Mouse (Mus musculus): Measurements from ENCODE around the gene Esr1.

The Esr1 gene

GRCm38 (mm10) chr10:4838099-4838498 lies 226.7 kb downstream of the Esr1 start:
- no peak for DNase-seq (ENCODE audit: low spot score in 2 of 2)

DNA sequence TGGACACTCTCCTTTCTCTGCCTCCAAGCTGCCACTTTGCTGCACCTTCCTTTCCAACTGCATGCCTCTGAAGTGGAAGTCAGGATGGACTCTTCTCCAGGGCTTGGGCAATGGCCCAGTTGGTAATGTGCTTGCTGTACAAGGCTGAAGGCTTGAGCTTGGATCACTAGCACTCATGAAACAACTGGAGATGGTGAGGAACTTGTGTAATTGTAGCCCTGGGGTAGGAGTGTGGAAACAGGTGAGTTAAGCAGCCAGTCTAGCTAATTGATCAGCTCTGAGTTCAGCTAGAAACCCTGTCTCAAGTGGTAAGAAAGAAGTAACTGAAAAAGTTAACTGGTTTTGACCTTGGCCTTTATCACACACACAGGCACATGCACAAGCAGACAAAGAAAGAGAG lies 229.6 kb downstream of the Esr1 start:
- DNase-seq (ENCODE audit: low spot score in 2 of 2), result no peak

GRCm38 (mm10) chr10:4847523-4847922 lies 236.1 kb downstream of the Esr1 start:
- DNase-seq (ENCODE audit: low spot score in 2 of 2), result no peak

- DNase-seq (ENCODE audit: low spot score in 2 of 2), result no peak
These were observed 238.5 kb downstream of the Esr1 start for GRCm38 (mm10) chr10:4849881-4850280.

GRCm38 (mm10) chr10:4875076-4875737 lies 263.8 kb downstream of the Esr1 start:
- no peak for DNase-seq (ENCODE audit: low spot score in 2 of 2)

GRCm38 (mm10) chr10:4881391-4881790 lies 270.0 kb downstream of the Esr1 start:
- no peak for DNase-seq (ENCODE audit: low spot score in 2 of 2)

DNA sequence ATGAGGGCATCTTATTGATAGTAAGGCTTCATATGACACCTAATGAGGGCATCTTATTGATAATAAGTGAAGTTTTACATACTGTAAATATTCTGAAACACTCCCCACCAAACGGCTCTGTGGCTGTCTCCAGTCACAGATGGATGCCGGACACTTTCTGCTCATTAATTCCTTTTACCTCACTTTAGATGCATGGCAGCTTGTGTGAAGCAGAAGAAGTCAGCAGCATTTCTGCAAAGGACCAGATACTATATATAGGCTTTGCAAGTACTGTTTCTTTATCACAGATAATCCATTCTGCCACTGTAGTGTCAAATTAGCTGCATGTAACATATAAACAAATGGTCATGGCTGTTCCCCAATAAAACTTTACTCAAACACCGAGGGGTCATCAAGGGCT lies 274.1 kb downstream of the Esr1 start:
- DNase-seq (ENCODE audit: low spot score in 2 of 2), result no peak

- no peak for DNase-seq (ENCODE audit: low spot score in 2 of 2)
These were observed 274.6 kb downstream of the Esr1 start for GRCm38 (mm10) chr10:4885961-4886360.

DNA sequence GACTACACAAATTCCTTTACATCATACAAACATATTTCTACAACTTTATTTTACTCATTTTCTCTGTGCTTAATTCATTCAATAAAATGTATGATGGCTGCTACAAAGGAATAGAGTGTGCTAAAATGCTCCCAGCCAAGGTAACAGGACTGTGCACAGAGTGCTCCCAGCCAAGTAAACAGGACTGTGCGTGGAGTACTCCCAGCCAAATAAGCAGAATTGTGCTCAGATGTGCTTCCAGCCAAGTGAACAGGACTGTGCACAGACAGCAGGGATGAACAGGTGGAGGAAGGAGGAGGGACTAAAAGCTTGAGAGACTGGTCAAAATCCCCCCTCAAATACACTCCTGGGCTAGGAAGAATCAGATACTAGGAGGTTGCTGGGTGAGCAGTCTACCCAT lies 282.1 kb downstream of the Esr1 start:
- no peak for DNase-seq (ENCODE audit: low spot score in 2 of 2)

DNA sequence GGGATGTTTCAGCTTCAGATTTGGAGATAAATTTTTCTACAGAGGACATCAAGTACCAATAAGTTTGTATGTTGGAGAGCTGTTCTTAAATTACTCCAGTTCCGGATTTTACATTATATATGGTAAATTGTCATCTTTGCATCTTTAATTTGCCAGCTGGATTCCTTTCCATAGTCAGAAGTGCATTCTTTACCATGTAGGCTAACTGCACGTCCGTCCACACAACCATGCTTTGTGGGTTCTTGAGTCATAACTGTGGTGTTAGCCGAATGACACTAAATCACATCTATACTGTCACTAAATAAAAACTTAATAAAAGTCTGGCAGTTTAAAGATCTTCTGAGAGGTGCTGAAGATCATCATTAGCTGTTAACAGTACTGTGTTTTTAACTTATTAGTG lies 286.4 kb downstream of the Esr1 start:
- no peak for DNase-seq (ENCODE audit: low spot score in 2 of 2)

DNA sequence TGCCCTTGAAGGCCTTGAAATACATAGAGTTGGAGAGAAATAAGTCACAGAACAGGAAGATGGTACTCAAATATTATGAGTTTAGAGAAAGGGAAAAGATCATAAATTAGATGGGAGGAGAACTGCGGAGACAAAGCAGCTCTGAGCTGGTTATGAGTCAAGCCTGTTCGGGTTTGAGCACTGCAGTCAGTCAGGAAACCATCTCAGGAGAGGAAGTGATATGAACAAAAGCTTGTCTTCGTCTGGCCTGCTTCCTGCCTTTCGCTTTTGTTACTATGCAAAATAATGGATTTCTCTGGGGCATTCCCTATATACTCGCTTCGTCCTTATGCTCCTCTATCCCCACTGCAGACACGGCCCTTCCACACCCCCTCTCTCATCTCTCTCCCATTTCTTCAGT lies 288.9 kb downstream of the Esr1 start:
- DNase-seq (ENCODE audit: low spot score in 2 of 2), result no peak

GRCm38 (mm10) chr10:4909271-4909670 lies 297.9 kb downstream of the Esr1 start:
- no peak for DNase-seq (ENCODE audit: low spot score in 2 of 2)

DNA sequence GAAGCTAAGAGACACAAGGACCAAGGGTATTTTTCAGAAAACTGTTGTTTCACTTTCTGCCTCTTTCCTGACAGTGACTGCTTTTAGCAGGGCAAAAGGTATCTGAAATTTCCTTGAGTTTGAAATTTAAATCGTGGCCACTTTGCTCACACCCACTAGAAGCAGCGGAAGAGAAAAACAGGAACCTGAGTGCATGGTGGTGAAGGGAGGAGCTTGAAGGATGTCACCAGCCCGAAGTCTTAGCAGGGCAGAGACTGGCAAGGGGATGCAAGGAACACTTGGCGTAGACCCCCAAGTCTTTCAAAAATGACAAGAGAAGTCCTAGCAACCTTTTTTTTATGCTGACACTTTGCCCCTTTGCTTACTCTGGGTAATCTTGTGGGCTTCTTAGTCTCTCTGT lies 299.1 kb downstream of the Esr1 start:
- DNase-seq (ENCODE audit: low spot score in 2 of 2), result no peak

- no peak for DNase-seq (ENCODE audit: low spot score in 2 of 2)
These were observed 307.7 kb downstream of the Esr1 start for GRCm38 (mm10) chr10:4919046-4919445.

DNA sequence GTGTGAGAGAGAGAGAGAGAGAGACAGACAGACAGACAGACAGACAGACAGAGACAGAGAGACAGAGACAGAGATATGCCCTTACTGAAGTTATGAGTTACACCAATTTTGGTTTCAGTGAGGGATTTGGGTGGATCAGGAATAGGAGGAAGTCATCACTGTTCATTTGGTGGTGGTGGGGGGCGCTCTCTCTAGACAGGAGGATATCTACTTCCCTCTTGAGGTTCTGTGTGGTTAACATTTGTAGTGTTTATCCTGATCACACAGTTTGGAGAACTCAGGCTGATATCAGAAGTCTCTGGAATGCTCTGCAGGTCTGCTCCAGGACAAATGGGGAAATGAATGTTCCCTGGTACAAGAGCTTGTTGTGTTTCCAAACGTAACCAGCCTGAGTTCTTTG lies 312.2 kb downstream of the Esr1 start:
- no peak for DNase-seq (ENCODE audit: low spot score in 2 of 2)

- DNase-seq (ENCODE audit: low spot score in 2 of 2), result no peak
These were observed 313.0 kb downstream of the Esr1 start for GRCm38 (mm10) chr10:4924391-4924790.

GRCm38 (mm10) chr10:4943148-4943547 lies 331.8 kb downstream of the Esr1 start:
- no peak for DNase-seq (ENCODE audit: low spot score in 2 of 2)

DNA sequence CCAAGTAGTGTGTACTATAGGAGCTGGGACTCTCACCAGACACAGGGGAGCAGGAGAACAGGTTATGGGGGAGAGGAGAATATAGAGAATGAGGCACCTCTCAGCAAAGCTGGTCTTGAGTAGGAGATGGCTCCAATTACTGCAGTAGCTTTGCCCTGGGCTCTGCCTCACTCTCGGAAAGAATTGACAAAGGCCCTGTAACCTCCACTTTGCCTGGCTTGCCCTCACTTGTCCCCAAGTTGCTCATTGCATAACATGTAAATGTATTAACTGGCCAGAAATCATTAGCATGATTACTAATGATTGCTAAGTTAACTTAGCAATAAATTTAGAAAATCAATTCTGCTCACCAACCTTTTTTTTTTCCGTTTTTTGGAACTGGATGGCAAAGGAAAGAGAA lies 333.3 kb downstream of the Esr1 start:
- DNase-seq (ENCODE audit: low spot score in 2 of 2), result no peak

- DNase-seq (ENCODE audit: low spot score in 2 of 2), result no peak
These were observed 354.4 kb downstream of the Esr1 start for GRCm38 (mm10) chr10:4965768-4966167.

GRCm38 (mm10) chr10:4971156-4971555 lies 359.8 kb downstream of the Esr1 start:
- no peak for DNase-seq (ENCODE audit: low spot score in 2 of 2)

- DNase-seq (ENCODE audit: low spot score in 2 of 2), result no peak
These were observed 360.2 kb downstream of the Esr1 start for GRCm38 (mm10) chr10:4971586-4971985.

- no peak for DNase-seq (ENCODE audit: low spot score in 2 of 2)
These were observed 360.6 kb downstream of the Esr1 start for GRCm38 (mm10) chr10:4972026-4972425.

DNA sequence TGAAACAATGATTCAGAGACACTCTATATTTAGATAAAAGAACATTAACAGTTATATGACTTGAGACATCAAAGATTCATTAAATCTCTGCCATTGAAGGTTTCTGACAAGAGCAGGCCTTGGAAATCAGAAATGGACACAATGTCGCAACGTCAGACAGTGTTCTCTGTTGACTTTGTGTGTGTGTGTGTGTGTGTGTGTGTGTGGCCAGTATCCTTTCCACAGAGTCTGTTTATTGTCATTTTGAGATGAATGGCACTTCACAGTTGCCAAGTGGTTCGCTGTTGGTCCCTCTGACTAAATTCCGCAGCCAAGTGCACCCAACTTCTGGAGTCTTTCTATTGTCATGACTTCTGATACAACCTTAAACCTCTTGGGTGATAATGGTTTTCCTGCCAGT lies 362.9 kb downstream of the Esr1 start:
- DNase-seq (ENCODE audit: low spot score in 2 of 2), result no peak

GRCm38 (mm10) chr10:4976557-4976956 lies 365.2 kb downstream of the Esr1 start:
- no peak for DNase-seq (ENCODE audit: low spot score in 2 of 2)
